Mouse (Mus musculus): ENCODE data around the gene Pcgf3. TPM values are rescaled to one million over a fixed set of nuclear protein-coding genes. Genes with fewer than 3 reads are reported as not detected.
A peak's percentile ranks its signal among the peaks of the same experiment; 100 is the strongest.
"Not testable (repeated sequence)": the region's sequence is repeated elsewhere in the genome, so short reads cannot be mapped to it uniquely, and the experiment has no call there.

The Pcgf3 gene
- polyA plus RNA-seq, 1 experiment from 2014 or later: 34.0 TPM

DNA sequence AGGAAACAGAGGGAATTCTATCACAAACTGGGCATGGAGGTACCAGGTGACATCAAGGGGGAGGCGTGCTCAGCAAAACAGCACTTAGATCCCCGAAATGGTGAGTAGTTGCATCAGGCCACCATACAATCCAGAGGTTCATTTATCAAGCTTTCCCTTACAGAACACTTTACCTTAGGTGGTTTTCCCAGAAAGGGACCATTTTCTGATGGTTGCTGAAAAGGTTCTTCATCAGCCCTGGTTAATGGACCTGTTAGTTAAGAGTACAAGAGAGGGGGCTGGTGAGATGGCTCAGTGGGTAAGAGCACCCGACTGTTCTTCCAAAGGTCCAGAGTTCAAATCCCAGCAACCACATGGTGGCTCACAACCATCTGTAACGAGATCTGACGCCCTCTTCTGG is 25.1 kb downstream of the Pcgf3 start:
- not testable (repeated sequence) for H3K9ac ChIP-seq (replicated peaks; ENCODE audit: low read depth, low read length); H3K4me1 ChIP-seq (ENCODE audit: control insufficient read depth, insufficient read depth, low read length); H3K27me3 ChIP-seq (ENCODE audit: control insufficient read depth, insufficient read depth, low read length); ATAC-seq (ENCODE audit: insufficient number of reproducible peaks, insufficient read depth, low FRiP score, low read depth); H3K27ac ChIP-seq (ENCODE audit: low read length); H3K4me2 ChIP-seq (replicated peaks; ENCODE audit: low read depth, low read length); H3K4me3 ChIP-seq (ENCODE audit: low read depth, low read length); H3K9me3 ChIP-seq (ENCODE audit: control insufficient read depth, low read depth, low read length)
- WGBS: 90% methylated on average over 4 of the region's 5 CpGs
- peaks cover 39% of the 10 kb centered on the region for H3K36me3 ChIP-seq (ENCODE audit: control insufficient read depth, insufficient read depth, low read length)

DNA sequence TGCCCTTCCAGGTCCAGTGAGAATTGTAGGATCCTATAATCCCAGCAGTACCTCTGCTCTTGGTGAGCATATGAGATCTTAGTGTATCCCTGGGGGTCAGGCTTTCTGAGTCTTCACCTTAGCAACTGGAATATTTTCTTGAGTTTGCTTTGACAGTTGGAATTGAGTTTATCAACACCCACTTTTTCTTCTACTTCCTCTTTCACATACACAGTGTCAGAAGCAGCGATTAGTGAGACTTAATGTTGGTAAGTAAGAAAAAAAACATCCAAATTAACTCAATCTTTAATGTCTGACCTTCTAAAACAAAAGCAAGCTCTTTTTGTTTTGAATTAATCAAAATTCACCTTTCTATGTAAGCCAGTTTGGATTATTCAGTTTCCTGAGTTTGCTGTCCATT is 40.5 kb downstream of the Pcgf3 start:
- ATAC-seq (ENCODE audit: insufficient number of reproducible peaks, insufficient read depth, low FRiP score, low read depth): no peak
- H3K9me3 ChIP-seq (ENCODE audit: control insufficient read depth, low read depth, low read length): no peaks in the 10 kb centered on the region
- H3K27me3 ChIP-seq (ENCODE audit: control insufficient read depth, insufficient read depth, low read length): no peaks in the 10 kb centered on the region
- no peak overlapping the region for H3K4me2 ChIP-seq (replicated peaks; ENCODE audit: low read depth, low read length)
- no peak overlapping the region for H3K9ac ChIP-seq (replicated peaks; ENCODE audit: low read depth, low read length)
- no peak overlapping the region for H3K27ac ChIP-seq (ENCODE audit: low read length)
- no peaks in the 10 kb centered on the region for H3K4me1 ChIP-seq (ENCODE audit: control insufficient read depth, insufficient read depth, low read length)
- peaks cover 65% of the 10 kb centered on the region for H3K36me3 ChIP-seq (ENCODE audit: control insufficient read depth, insufficient read depth, low read length)
- no peak overlapping the region for H3K4me3 ChIP-seq (ENCODE audit: low read depth, low read length)
- 87% methylated on average over 1 of the region's 1 CpGs for WGBS

DNA sequence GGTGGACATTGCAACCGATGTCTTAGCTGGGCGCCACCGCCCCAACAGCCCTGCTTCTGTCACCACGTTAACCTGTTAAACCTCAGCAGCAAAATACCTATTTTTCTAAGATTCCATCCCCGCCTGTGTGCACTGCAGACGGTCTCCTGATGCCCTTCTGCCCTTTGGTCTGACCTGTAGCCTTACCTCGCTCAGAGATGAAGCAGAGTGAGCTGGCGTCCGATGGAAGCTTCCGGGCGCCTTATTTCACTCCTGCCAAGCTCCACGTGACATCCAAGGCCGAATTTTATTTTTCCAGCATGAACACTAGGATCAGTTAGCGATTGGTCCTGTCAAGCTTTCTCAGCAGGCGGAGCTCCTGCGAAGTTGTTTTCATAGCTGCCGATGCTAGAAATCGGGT is 41.3 kb downstream of the Pcgf3 start:
- no peak overlapping the region for H3K4me3 ChIP-seq (ENCODE audit: low read depth, low read length)
- H3K9ac ChIP-seq (replicated peaks; ENCODE audit: low read depth, low read length): no peak overlapping the region
- no peaks in the 10 kb centered on the region for H3K4me1 ChIP-seq (ENCODE audit: control insufficient read depth, insufficient read depth, low read length)
- no peaks in the 10 kb centered on the region for H3K27me3 ChIP-seq (ENCODE audit: control insufficient read depth, insufficient read depth, low read length)
- no peak for ATAC-seq (ENCODE audit: insufficient number of reproducible peaks, insufficient read depth, low FRiP score, low read depth)
- no peaks in the 10 kb centered on the region for H3K9me3 ChIP-seq (ENCODE audit: control insufficient read depth, low read depth, low read length)
- no peak overlapping the region for H3K27ac ChIP-seq (ENCODE audit: low read length)
- H3K36me3 ChIP-seq (ENCODE audit: control insufficient read depth, insufficient read depth, low read length): peaks cover 59% of the 10 kb centered on the region
- WGBS: 90% methylated on average over 18 of the region's 18 CpGs
- no peak overlapping the region for H3K4me2 ChIP-seq (replicated peaks; ENCODE audit: low read depth, low read length)

DNA sequence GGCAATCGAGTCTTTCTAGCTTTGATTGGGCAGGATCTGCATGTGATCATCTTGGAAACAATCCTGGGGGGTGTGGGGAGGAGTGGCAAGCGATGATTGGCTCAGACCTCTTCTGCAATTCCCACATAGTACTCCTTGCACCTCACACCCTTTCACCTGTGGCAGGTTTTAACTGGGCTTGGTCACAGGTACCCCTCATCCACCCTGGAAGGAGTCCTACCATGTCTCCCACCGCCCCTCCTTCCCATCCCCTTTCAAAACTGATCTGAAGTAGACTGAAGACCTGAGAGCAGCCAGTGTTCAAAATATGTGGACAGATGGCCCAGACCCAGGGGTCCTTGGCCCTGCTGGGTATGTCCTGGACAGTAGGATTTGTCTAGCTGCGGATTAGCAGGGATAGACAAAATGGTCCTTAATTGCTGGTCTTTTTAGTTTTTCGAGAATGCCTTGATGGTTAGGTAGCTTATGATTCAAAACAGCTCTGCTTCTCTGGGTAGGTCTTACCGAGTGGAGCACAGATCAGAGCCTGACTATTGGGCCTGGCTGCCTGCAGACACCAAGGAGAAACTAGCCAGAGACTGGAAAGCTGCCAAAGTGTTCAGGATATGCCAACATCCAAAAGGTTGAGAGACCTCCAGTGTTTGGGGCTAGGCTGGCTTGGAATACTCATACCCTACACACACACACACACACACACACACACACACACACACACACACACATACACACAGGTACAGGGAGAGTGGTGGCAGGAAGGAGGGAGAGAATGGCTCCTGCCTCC is 54.7 kb downstream of the Pcgf3 start:
- H3K27ac ChIP-seq (ENCODE audit: low read length): no peak overlapping the region
- 64% methylated on average over 6 of the region's 6 CpGs for WGBS

DNA sequence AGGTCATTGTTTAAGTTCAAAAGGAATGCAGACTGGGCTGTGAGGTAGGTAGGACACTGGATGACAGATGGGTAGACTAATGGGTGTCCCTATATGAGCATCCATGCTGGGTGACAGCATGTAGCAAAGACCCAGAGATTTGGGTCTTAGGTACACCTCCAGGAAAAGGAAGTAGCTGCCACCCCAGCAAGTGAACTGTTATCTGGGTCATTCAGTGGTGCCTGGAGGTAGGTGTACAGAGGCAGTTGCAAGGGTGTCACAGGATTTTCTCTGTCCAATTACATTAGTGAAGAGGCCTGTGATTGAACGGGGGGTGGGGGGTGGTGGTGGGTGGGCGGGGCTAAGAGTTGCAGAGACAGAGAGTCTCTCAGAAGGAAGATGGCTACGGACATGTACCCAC is 55.6 kb downstream of the Pcgf3 start:
- Histone ChIP-seq H3K27ac (ENCODE audit: low read length) (no peak overlapping the region), H3K27me3 (ENCODE audit: control insufficient read depth, insufficient read depth, low read length) (no peaks in the 10 kb centered on the region), H3K4me1 (ENCODE audit: control insufficient read depth, insufficient read depth, low read length) (no peaks in the 10 kb centered on the region), H3K36me3 (ENCODE audit: control insufficient read depth, insufficient read depth, low read length) (no peaks in the 10 kb centered on the region), H3K9ac (replicated peaks; ENCODE audit: low read depth, low read length) (no peak overlapping the region), H3K4me2 (replicated peaks; ENCODE audit: low read depth, low read length) (no peak overlapping the region), H3K4me3 (ENCODE audit: low read depth, low read length) (no peak overlapping the region), H3K9me3 (ENCODE audit: control insufficient read depth, low read depth, low read length) (no peaks in the 10 kb centered on the region)
- 87% methylated on average over 3 of the region's 3 CpGs for WGBS
- ATAC-seq (ENCODE audit: insufficient number of reproducible peaks, insufficient read depth, low FRiP score, low read depth): no peak

More for the DNA sequence above, 54.7 kb downstream of the Pcgf3 start:
- H3K9me3 ChIP-seq (ENCODE audit: control insufficient read depth, low read depth, low read length): no peaks in the 10 kb centered on the region
- H3K4me3 ChIP-seq (ENCODE audit: low read depth, low read length): no peak overlapping the region
- no peaks in the 10 kb centered on the region for H3K4me1 ChIP-seq (ENCODE audit: control insufficient read depth, insufficient read depth, low read length)
- no peak overlapping the region for H3K4me2 ChIP-seq (replicated peaks; ENCODE audit: low read depth, low read length)
- H3K27me3 ChIP-seq (ENCODE audit: control insufficient read depth, insufficient read depth, low read length): no peaks in the 10 kb centered on the region
- no peak for ATAC-seq (ENCODE audit: insufficient number of reproducible peaks, insufficient read depth, low FRiP score, low read depth)
- no peak overlapping the region for H3K9ac ChIP-seq (replicated peaks; ENCODE audit: low read depth, low read length)
- no peaks in the 10 kb centered on the region for H3K36me3 ChIP-seq (ENCODE audit: control insufficient read depth, insufficient read depth, low read length)

DNA sequence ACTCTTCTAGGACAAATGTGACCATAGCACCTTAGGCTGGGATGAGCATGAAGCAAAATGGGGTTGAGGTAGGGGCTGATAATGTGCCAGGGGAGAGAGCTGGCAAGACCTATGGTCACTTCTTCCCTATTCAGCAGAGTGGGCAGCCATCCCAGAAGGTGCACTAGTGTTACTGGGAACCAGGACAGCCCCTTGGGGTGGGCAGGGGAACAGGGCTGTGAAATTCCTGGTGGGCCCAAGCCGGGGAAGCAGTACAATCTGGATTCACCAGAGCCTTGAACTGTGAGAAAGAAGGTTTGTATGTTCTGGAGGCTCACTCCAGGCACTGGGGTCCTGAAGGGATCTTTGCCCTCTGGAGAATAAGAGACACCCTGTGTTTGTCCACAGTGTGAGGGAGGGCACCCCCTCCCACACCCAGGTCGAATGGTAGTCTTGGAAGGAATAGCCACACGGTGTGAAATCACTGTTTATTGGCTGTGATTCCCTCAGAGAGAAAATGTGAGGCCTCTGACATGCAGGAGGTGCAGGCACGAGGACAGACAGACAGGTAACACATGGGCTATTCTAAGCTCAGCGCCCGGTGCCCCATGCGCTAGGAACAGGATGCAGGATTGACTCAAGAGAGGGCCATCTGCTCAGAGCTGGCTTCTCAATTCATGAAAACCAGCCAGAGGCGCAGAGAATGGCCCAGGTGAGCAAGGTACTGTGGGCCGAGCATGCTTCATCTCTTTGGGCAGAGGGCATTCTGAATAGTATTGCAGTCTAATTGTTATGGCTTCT is 57.3 kb downstream of the Pcgf3 start:
- no peaks in the 10 kb centered on the region for H3K36me3 ChIP-seq (ENCODE audit: control insufficient read depth, insufficient read depth, low read length)
- H3K4me1 ChIP-seq (ENCODE audit: control insufficient read depth, insufficient read depth, low read length): no peaks in the 10 kb centered on the region
- no peak overlapping the region for H3K27ac ChIP-seq (ENCODE audit: low read length)
- H3K27me3 ChIP-seq (ENCODE audit: control insufficient read depth, insufficient read depth, low read length): no peaks in the 10 kb centered on the region
- no peak for ATAC-seq (ENCODE audit: insufficient number of reproducible peaks, insufficient read depth, low FRiP score, low read depth)
- no peak overlapping the region for H3K4me3 ChIP-seq (ENCODE audit: low read depth, low read length)
- H3K4me2 ChIP-seq (replicated peaks; ENCODE audit: low read depth, low read length): no peak overlapping the region
- H3K9me3 ChIP-seq (ENCODE audit: control insufficient read depth, low read depth, low read length): no peaks in the 10 kb centered on the region
- H3K9ac ChIP-seq (replicated peaks; ENCODE audit: low read depth, low read length): no peak overlapping the region
- 75% methylated on average over 9 of the region's 9 CpGs for WGBS

DNA sequence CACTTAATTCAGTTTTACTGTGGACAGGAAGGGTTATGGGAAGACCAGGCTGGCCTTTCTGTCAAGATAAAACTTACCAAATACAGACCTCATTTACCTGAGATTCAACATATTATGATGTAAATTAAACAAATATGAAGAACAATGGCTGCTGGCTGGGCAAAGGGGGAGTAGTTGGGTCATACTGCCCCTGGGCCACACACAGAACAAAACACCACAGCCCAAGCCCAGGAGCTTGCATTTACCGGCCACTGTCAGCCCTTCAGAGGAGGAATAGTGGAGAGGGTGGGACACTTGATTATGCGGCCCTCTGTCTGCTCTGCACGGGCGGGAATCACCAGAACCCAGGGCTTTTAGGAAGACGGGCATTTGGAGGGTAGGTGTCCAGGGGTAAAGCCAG is 57.9 kb downstream of the Pcgf3 start:
- Histone ChIP-seq H3K9ac (replicated peaks; ENCODE audit: low read depth, low read length) (no peak overlapping the region), H3K9me3 (ENCODE audit: control insufficient read depth, low read depth, low read length) (no peaks in the 10 kb centered on the region), H3K27ac (ENCODE audit: low read length) (no peak overlapping the region), H3K36me3 (ENCODE audit: control insufficient read depth, insufficient read depth, low read length) (no peaks in the 10 kb centered on the region), H3K4me1 (ENCODE audit: control insufficient read depth, insufficient read depth, low read length) (no peaks in the 10 kb centered on the region), H3K27me3 (ENCODE audit: control insufficient read depth, insufficient read depth, low read length) (no peaks in the 10 kb centered on the region), H3K4me2 (replicated peaks; ENCODE audit: low read depth, low read length) (no peak overlapping the region), H3K4me3 (ENCODE audit: low read depth, low read length) (no peak overlapping the region)
- WGBS: 75% methylated on average over 5 of the region's 5 CpGs
- no peak for ATAC-seq (ENCODE audit: insufficient number of reproducible peaks, insufficient read depth, low FRiP score, low read depth)

DNA sequence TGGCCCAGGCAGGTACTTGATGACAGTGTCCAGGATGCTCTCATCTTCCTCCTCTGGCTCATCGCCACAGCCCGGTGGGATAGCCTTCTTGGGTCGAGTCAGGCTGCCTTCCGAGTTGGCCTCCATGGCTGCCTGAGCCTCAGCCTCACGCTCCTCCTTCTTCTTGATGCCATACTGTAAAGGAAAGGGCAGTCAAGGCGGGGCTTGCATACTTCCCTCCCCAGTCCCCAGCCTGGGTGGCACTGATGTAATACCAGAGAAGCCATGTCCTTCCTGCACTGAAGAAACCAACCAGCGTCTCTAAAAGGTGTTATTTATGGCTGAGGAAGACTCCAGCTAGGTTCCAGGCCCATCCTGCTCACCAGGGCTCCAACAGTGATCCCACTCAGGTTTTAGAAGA is 59.1 kb downstream of the Pcgf3 start:
- no peaks in the 10 kb centered on the region for H3K9me3 ChIP-seq (ENCODE audit: control insufficient read depth, low read depth, low read length)
- no peak overlapping the region for H3K4me2 ChIP-seq (replicated peaks; ENCODE audit: low read depth, low read length)
- H3K27me3 ChIP-seq (ENCODE audit: control insufficient read depth, insufficient read depth, low read length): no peaks in the 10 kb centered on the region
- ATAC-seq (ENCODE audit: insufficient number of reproducible peaks, insufficient read depth, low FRiP score, low read depth): peak; percentile 6; the same call in 1 of the 2 replicates
- no peak overlapping the region for H3K9ac ChIP-seq (replicated peaks; ENCODE audit: low read depth, low read length)
- WGBS: 84% methylated on average over 7 of the region's 7 CpGs
- H3K4me1 ChIP-seq (ENCODE audit: control insufficient read depth, insufficient read depth, low read length): no peaks in the 10 kb centered on the region
- no peak overlapping the region for H3K4me3 ChIP-seq (ENCODE audit: low read depth, low read length)
- no peaks in the 10 kb centered on the region for H3K36me3 ChIP-seq (ENCODE audit: control insufficient read depth, insufficient read depth, low read length)
- H3K27ac ChIP-seq (ENCODE audit: low read length): no peak overlapping the region
